Mouse (Mus musculus) large intestine, adult 2 months (tissue): Measurements from ENCODE around the gene Cdk13. TPM values are rescaled to one million over a fixed set of nuclear protein-coding genes. Genes with fewer than 3 reads are reported as not detected.

Source experiments
- DNase-seq: peaks from one replicate; pipeline ENCODE4 v3.0.0-alpha.2; 2012; ENCODE audit warnings: low read depth, low spot score
- WGBS: fragments of 180-500 bp; shearing (Covaris S2); methylation state at CpG from one replicate; pipeline ENCODE4 v1.1.7; 2018; 5-methylcytosine and 5-hydroxymethylcytosine counted together
- polyA plus RNA-seq: library from polyadenylated mRNA; depleted of rRNA; stranded (reverse); fragments of >200 nt; gene quantifications from 2 replicates; pipeline ENCODE4 v1.2.3, GENCODE M21; 2012; rRNA removed

The Cdk13 gene
- 11.2 and 19.7 TPM in 2 replicates for polyA plus RNA-seq

DNA sequence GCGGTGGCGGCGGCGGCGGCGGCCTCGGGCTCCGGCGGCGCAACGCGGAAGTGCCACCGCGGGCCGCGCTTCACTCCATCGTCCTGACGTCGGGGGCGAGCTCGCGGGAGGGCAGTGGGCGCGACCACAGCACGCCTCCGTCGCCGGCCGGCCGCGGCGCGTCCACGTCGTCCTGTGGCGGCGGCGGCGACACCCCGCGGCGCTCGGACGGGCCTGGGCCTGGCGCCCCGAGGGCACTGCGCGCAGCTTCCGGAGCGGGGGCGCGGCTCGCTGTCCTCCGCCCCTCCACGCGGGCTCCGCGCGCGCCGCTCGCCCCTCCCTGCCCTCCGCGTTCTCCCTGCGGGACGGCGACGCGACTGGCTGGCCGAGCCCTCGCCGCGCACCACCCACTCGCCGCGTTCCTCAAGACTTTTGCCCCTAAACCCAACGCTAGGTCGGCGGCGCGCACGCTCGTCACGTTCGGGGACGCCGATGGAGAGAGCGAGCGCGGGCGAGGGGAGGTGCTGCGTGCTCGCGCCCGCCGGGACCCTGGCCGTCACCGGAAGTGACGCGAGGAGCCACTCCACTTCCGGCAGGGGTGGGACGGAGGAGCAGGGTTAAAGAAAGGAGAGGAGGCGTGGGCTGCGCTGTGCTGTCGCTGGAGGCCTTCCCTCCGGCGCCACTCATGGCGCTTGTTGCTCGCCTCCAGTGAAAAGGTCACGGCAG lies at the start of gene Cdk13:
Gene Cdk13 (minus strand): TSS at position 189 of the 705 bp plus-strand sequence.
- DNase-seq: peak; percentile 95
- under 1% methylated on average over 110 of the region's 110 CpGs for whole genome bisulfite sequencing

DNA sequence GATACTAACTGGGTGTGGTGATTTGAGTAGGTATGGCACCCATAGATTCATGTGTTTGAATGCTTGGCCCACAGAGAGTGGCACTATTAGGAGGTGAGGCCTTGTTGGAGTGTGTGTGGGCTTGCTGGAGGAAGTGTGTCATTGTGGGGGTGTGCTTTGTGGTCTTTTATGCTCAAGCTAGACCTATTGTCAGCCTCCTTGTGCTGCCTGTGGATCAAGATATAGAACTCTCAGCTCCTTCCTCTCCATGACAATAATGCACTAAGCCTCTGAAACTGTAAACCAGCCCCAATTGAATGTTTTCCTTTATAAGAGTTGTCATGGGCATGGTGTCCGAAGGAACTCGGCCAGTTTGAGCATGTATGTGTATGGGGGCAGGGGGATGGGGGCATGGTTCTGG lies 38.4 kb upstream of the Cdk13 start:
- DNase-seq: no peak
- 87% methylated on average over 2 of the region's 2 CpGs for WGBS

DNA sequence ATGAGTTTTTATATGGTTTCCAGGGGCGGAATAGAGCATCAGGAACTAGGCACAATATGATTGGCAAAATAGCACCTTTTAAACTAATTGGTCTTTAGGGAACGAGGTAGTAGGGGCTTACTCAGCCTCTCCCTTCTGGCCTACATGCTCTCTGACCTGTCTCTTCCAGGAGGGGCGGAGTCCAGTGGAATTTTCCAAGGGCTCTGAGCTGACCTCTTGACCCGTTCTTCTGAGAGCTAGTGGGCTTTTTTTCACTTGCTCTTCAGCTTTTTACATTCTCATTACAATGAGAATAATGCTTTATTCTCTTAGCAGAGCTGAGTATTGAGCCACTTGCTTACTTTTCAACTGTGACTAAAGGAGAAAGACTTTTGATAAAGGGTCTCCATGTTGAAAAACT lies 37.9 kb upstream of the Cdk13 start:
- DNase-seq: no peak
- 59% methylated on average over 4 of the region's 4 CpGs for WGBS

DNA sequence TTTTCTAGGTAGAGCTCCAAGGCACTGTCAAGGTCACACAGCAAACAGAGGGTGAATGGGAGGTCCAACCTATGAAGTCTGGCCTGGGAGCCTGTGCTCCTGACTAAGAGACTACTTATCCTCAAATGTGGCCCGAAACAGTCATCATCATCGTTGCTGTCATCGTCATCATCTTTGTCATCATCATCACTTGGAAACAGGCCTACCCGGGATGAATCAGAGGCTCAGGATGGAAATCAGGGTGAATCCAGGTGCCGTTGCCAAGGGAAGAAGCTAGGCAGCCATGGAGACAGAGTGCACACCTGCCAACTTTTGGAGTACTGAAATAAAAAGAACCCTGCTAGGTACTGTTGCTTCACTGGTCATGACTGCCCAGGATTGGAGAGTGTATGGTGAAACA lies 34.2 kb upstream of the Cdk13 start:
- WGBS: 91% methylated on average over 5 of the region's 5 CpGs
- DNase-seq: no peak

DNA sequence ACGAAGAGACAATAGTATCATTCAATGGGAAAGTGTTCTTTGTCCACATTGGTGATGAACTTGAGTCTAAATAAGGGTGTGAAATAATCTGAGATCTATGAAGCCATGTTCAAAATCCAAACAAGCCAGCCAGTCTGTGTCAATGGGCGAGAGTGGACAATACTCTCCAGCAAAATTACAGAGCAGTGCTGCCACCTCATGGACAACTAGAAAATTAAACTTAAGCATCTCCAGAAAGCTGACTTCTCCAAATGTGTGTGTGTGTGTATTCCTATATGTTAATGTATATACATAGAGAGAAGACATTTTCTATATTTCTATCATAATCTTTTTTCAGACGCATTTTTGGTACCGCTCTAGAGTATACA lies 33.6 kb upstream of the Cdk13 start:
- peak; percentile 65 for DNase-seq
- 34% methylated on average over 4 of the region's 4 CpGs for WGBS

DNA sequence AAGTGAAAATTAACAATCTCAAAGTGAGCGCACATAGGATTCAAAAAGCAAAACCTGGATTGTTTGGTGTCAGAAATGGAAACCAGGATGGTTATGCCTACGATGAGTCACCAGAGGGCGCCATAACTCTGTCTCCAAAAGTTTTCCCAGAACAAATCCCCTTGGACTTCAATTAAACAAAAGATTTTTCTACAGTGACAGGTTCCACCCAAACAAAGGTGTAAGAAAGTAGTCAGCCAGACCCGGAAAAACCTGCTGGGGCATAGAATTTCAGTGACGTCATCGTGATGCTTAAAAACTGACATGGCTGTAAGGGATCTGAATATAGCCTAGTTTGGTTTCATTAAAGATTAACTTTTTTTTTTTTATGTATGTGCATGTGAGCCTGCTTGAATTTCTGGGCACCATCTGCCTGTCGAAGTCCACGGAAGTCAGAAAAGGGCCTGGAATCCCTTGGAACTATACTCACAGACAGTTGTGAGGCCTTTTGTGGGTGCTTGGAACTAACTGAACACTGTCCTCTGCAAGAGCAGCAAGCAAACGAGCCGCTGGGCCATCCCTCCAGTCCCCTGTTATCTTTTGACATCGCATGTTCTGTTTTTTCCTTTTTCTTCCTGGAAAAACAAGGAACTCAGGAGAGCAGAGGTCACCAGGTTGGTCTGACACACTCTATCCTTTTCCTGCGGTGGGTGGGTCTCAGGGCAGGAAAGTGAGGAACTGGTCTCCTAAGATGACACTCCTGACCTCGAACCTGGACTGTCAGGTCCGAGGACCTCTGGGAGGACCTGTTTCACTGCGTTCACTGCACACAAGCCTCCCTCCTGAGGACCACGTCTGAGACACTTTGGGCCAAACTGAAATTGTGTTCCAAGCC lies 33.0 kb upstream of the Cdk13 start:
- peak; percentile 16 for DNase-seq

DNA sequence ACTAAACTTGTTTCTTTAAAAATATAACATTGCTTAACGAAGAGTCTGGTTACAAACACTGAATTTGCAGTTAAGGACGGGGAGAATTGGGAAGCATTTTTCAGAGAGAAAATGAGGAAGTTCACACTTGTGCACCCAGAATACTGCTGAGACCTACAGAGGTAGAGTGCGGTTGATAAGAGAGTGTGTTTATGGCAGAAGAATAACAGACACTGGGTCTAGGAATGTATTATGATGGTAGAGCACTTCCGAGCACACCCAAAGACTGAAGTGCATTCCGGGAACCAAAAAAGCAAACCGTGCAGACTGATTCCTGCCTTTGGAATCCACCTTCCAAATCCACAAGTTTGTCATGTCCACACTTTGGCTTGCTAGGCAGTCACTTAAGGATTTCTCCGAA lies 31.9 kb upstream of the Cdk13 start:
- WGBS: 78% methylated on average over 7 of the region's 7 CpGs

More for the DNA sequence above, 33.0 kb upstream of the Cdk13 start:
- WGBS: 19% methylated on average over 16 of the region's 16 CpGs

DNA sequence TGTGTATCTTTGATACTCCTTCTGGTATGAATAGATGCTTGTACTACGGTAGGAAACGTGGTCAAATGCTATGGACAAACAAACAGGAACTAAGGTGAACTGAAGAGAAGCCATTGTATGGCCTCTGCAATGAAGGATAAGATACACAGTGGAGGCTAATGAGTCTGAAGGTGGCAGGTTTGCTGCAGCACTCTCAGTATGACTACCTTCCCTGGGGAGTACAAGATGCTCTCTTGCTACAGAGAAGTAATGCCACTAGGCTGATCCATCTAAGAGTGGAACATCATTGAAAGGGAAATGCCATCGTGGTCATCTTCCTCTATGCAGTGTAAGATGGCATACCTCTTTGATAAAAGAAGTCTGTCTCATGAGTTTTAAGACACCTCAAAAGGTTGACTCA lies 28.0 kb upstream of the Cdk13 start:
- DNase-seq: no peak
- 36% methylated on average over 3 of the region's 3 CpGs for WGBS

More for the DNA sequence above, 31.9 kb upstream of the Cdk13 start:
- no peak for DNase-seq

DNA sequence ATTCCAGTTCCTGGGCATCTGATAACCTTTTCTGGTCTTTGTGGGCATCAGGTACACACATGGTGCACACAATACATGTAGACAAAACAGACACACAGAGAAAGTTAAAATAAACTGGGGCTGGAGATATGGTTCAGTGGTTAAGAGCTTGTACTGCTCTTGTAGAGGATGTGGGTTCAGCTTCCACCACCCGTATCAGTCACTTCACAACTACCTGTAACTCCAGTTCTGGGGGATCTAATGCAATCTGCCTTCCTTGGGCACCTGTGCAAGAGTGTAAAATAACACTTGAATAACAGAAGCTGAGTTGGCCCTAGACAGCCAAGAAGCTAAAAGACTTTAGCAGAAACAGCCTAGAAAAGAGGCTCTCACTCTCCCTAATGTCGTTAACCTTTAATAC lies 12.3 kb upstream of the Cdk13 start:
- no peak for DNase-seq
- WGBS: 89% methylated on average over 2 of the region's 2 CpGs

DNA sequence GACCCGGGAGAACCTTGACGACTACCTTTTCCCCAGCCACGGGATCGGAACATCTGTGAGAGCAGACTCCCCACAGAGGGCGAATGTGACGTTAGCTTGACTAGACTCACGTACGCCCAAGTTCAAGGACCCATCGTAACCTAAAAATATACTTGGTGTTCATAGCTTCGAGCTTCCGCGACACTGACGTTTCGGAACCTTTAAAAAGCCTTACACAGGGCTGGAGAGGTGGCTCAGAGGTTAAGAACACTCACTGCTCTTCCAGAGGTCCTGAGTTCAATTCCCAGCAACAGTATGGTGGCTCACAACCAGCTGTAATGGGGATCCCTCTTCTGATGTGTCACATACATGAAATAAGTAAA lies 698 bp upstream of the Cdk13 start:
- 1% methylated on average over 14 of the region's 14 CpGs for WGBS
- no peak for DNase-seq

DNA sequence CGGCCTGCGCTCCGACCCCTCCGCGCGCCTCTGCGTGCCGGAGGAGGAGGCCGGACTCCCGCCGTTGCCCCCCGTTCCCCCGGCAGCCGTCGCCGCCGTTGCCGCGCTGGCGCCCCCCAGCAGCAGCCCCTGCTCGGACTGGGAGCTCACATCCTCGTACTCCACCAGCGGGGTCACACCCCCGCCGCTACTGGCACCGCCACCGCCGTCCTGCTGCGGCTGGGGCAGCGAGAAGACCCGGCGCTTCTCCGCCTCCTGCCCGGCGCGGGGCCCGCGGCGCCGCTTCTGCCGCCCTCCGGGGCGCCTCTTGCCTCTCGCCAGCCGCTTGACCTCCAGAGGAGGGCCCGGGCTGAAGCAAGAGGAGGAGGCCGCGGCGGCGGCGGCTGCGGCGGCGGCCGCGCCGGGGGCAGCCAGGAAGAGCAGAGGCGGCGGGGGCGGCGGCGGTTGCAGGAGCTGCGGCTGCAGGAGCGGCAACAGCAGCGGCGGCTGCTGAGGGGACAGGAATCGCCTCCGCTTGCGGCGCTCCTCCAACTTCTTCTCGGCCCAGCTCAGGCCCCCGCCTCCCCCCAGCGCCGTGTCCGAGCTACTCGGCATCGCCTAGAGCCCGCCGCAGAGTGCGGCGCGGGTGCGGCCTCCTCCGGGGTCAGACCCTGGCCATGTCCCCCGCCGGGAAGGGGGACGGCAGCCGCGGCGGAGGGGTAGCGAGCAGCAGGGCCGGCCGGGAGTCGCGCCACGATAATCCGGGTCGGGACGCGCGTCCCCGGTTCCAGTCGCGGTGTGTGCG lies 647 bp downstream of the Cdk13 start:
- WGBS: 1% methylated on average over 102 of the region's 105 CpGs
- no peak for DNase-seq

DNA sequence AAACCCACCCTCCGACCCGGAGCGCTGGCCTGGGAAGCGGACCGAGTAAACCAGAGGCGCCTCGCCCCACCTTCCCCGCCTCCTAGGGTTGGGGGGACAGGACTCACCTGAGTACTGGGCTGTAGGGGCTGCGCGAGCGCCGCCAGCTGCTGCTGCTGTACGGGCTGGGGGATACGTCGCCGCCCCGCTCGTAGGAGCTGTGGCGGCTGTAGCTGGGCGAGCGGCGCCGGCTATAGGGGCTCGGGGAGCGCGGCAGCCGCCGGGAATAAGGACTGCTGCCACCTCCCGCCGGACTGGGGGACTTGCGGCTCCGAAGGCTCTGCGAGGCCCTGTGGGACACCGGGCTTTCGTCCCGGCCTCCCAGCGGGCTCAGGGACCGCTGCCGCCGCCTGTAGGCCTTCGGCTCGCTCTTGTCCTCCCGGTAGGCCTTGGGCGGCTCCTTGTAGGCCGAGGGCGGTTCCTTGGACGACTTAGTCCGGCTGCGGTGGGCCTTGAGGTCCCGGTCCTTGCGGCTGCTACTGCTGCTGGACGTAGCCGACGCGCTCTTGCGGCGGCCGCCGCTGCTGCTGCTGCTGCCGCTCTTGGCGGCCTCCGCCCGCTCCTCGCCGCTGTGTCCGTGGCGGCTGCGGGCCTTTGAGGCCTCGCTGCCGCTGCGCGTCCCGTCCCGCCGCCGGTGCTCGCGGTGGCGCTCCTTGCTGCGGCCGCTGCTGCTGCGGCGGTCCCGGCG lies 1.4 kb downstream of the Cdk13 start:
- no peak for DNase-seq
- WGBS: under 1% methylated on average over 85 of the region's 85 CpGs

DNA sequence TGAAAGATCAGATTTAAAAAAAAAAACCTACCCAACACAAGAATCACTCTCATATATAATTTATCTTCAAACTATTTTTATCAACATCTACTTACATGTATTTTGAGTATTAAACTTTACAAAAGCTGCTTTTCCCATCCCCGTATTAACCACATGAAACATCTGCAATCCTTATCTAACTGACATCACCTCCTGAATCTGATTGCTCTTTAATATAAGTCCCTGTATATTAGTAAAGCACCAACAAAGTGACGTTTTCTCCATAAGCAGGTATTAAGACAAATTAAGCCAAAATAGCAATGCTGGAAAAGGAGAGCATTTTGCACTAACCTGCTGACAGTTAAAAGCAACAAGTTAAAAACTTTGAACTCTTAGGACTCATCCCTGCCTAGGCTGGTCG lies 2.0 kb downstream of the Cdk13 start:
- no peak for DNase-seq
- WGBS: 1% methylated on average over 3 of the region's 3 CpGs

DNA sequence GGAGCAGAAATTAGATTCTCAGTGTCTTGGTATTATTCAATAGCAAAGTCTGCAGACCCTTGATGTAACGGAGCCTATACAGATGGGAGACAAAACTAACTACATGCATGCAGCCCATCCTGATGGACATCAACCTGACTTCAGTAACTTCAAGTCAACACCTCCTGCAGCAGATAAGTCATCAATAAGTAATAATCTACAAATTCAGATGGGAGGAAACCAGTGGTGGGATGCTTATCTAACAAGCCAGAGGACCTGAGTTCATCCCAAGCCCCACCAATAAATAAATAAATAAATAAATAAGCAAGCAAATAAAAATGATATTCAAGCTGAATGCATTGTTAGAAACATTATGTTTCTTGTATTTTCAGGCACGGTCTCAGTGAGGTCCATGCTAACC lies 5.2 kb downstream of the Cdk13 start:
- WGBS: 89% methylated on average over 2 of the region's 2 CpGs
- DNase-seq: no peak

DNA sequence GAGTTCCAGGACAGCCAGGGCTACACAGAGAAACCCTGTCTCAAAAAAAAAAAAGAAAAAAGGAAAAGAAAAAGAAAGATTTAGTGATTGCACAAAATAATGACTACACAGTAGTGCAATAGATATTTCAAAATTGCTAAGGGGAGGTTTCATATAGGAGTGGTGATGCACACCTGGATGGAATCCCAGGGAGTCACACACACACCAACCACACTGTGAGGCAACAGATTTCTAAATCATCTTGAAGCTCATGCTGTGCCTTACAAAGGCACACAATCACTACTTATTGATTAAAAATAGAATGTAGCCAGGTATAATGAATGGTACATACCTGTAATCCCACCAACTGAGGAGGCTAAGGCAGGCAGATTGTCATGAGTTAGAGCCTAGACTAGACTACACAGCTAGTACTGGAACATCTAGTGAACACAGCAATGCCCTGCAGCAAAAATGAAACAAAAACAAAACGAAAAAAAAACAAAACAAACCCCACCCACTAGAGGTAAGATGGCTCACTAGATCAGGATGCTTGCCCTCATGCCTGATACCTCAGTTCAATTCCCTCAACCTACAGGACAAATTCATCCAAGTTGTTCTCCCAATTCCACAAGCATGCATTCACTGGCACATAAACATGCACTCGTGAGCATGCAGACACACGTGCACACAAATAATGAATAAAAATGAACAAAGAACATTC lies 9.0 kb downstream of the Cdk13 start:
- WGBS: 67% methylated on average over 3 of the region's 3 CpGs
- no peak for DNase-seq

DNA sequence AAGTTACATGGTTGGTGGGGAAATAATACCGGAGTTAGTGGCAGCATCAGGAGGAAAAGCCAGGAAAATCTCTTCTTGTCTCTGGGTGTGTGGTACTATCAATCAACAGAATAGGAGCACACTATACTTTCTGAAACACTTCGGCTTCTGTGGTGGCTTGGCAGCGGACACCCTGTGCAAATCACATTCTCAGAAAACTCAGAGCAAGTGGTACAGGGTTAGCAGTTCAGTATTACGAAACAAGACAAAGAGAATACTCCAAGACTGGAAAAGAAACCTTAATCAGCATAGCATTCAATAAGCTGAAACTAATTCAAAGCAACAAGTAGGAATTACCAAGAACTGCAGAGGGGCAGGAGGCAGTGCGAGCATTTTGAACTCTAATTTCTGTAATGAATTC lies 21.3 kb downstream of the Cdk13 start:
- no peak for DNase-seq
- 87% methylated on average over 5 of the region's 5 CpGs for WGBS

DNA sequence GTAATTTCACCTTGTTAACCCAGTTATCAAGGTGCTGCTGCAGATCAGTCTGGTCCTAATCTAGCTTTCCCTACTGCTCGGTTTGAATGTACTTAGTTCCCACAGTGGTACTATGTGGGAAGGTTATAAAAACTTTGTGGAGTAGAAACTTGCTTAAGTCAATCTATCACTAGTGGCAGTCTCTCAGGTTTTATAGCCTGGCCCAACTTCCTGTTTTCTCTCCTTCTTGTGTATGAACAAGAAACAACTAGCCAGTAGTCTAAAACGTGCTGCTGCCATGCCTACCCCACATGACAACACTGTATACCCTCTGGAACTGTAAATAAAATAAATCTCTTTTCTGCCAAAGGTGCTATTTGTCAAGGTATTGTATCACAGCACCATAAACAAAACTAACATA lies 25.0 kb downstream of the Cdk13 start:
- WGBS: 20% methylated on average over 2 of the region's 2 CpGs
- no peak for DNase-seq

DNA sequence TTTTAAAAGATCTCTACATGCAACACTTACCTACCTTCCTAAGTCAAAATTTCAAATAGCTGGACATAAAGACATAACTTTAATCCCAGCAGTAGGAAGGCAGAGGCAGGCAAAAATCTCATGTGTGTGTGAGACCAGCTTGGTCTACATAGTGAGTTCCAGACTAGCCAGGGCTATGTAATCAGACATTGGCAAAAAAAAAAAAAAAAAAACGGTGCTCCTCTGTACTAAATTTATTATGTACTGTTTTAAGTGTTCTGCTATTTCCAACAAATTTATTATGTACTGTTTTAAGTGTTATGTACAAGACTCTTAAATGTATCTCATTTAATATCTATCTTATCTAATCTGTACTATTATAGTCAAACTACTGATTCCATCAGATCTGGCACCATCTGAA lies 28.6 kb downstream of the Cdk13 start:
- DNase-seq: no peak
- WGBS: 29% methylated on average over 1 of the region's 1 CpGs

DNA sequence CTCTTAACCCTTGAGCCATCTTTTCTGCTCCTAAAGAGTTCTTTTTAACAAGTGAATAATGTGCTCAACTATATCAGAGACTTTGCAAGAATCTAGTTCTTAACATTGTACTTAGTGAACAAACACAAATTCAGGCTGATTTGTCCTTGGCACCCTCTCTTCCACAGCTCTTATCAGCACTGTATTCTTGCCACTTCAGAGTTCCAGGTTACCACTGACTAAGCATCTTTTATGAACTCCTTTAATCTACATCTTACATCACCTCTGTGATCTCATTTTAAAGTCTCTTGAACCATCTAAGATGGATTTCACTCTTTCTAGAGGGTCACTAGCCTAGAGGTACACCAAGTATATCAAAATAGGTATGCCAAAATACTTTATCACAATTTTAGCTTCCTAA lies 29.5 kb downstream of the Cdk13 start:
- DNase-seq: no peak
